Mouse (Mus musculus) liver, adult 2 months (tissue): ENCODE measurements at regions not wholly inside any gene's neighbourhood (a gene's known extent, or its start where the extent isn't known, plus 50 kb on each side); places are given as distances from the start of the nearest gene placed in this dataset.

Experiments used
- DNase-seq: peaks from one replicate; pipeline ENCODE4 v3.0.0-alpha.2; 2011; ENCODE audit warnings: low read depth, low spot score; ENCODE audit errors: extremely low read depth
- H3K27ac ChIP-seq: fragments of 200-500 bp; replicated peaks from 2 replicates; pipeline ENCODE4 v1.5.1; 2012; ENCODE audit warnings: low read depth, mild to moderate bottlenecking, control low read depth, inconsistent platforms, low read length; ENCODE audit not compliant: insufficient read depth
- H3K27me3 ChIP-seq: fragments of 200-500 bp; 2 replicates; pipeline ENCODE4 v1.6.1; 2012; ENCODE audit warnings: mild to moderate bottlenecking, moderate library complexity, low read length, inconsistent platforms; ENCODE audit not compliant: control insufficient read depth, insufficient read depth
- H3K36me3 ChIP-seq: fragments of 200-500 bp; 2 replicates; pipeline ENCODE4 v1.6.1; 2012; ENCODE audit warnings: low read length, inconsistent platforms; ENCODE audit not compliant: control insufficient read depth, insufficient read depth
- H3K4me1 ChIP-seq: fragments of 200-500 bp; 2 replicates; pipeline ENCODE4 v1.6.1; 2011; ENCODE audit warnings: low read length; ENCODE audit not compliant: control insufficient read depth, insufficient read depth
- H3K4me3 ChIP-seq: fragments of 200-500 bp; 2 replicates; pipeline ENCODE4 v1.5.1; 2011; ENCODE audit warnings: low read depth, mild to moderate bottlenecking, control low read depth, low read length, moderate library complexity; ENCODE audit not compliant: insufficient read depth
- H3K79me2 ChIP-seq: fragments of 200-500 bp; 2 replicates; pipeline ENCODE4 v1.6.1; 2012; ENCODE audit warnings: inconsistent platforms, mild to moderate bottlenecking, low read length, moderate library complexity; ENCODE audit not compliant: control insufficient read depth, insufficient read depth
- H3K9ac ChIP-seq: fragments of 200-500 bp; 2 replicates; pipeline ENCODE4 v1.6.1; 2012; ENCODE audit warnings: low read depth, mild to moderate bottlenecking, control low read depth, inconsistent platforms, low read length
- CTCF ChIP-seq: fragments of 200-500 bp; IDR thresholded peaks from 2 replicates; pipeline ENCODE4 v1.5.1; 2011; ENCODE audit warnings: low read depth, low read length, control low read depth
- POLR2A ChIP-seq: fragments of 200-500 bp; IDR thresholded peaks from 2 replicates; pipeline ENCODE4 v1.6.1; 2011; ENCODE audit warnings: low read length, control low read depth; ENCODE audit not compliant: insufficient read depth; ENCODE audit errors: extremely low read depth
- WGBS: fragments of 180-500 bp; shearing (Covaris S2); methylation state at CpG from one replicate; pipeline ENCODE4 v1.1.7; 2018; 5-methylcytosine and 5-hydroxymethylcytosine counted together

DNA sequence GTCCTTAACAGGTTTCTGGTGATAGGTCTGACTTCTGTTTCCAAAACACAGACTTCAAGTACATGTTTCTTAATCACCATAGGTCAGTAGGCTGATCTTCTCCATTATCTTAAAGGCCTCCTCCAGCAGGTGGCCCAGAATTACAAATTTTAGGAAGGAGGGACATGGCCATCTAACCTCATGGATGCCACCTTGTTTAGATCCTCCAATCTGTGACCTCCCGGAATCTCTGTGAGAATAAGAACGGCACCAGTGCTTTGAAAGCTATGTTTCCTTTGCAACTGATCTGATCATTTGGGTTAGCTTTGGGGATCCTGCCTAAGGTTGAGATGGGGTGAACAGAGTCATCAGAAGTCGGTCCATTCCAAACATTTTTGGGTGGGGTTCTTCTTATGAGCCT, 209.4 kb upstream of the Btbd3 start:
- Histone ChIP-seq H3K79me2 (no peaks in the 10 kb centered on the region), H3K36me3 (no peaks in the 10 kb centered on the region), H3K9ac (no peak overlapping the region), H3K27ac (no peak overlapping the region), H3K27me3 (no peaks in the 10 kb centered on the region), H3K4me3 (no peak overlapping the region), H3K4me1 (no peaks in the 10 kb centered on the region; the same call in 1 of the 2 replicates)
- TF ChIP-seq CTCF (no peak), POLR2A (no peak)
- no peak for DNase-seq
- 95% methylated on average over 3 of the region's 3 CpGs for WGBS

DNA sequence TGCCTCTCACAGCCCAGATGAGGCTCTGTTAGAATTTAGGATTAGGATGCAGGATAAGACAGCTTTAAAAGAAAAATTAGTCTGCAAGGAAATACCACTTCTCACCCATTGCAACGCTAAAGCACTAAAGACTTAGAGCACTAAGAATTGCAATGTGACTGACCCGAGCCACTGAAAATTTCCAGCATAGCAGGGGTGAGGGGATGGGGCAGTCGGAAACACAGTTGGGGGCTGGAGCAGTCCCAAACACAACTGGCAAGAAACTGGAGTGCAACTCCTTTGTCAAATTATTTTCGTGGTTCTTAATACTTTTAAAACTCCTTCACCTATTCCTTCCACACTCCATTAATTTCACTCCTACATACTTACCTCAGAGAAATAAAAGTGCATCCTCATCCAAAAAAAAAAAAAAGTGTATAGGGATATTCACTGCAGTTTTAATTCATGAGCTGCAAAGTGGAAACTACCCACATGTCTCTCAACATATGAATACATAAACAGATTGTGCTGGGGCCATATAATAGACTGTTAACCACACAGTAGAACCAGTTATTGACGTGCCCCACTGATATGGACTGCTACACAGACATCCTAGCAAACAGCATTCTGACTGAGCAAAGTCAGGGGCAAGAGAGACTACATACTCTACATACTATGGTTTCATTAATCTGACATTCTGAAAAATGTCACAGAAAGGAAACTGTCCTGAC, 210.3 kb upstream of the Btbd3 start:
- no peak overlapping the region for H3K4me3 ChIP-seq
- TF ChIP-seq CTCF (no peak), POLR2A (no peak)

DNA sequence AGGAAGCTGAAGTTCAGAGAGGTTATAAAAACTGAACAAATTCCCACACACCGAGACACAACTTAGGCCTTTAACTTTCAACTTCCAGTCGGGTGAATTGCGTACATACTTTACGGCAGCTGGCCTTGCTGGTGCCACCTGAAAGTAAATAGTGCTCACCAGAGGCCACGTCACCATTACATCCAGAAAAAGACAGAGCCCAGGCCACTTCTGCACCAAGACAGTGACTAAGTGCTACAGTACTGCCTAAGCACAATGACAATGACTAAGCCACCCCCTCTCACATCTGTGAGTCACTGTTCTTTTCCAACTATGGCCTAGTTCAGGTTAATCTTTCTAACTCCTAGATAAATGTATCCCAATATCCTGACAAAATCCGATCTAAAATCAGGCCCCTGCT, 215.7 kb upstream of the Btbd3 start:
- Histone ChIP-seq H3K4me1 (no peaks in the 10 kb centered on the region), H3K4me3 (no peak overlapping the region), H3K36me3 (no peaks in the 10 kb centered on the region), H3K79me2 (no peaks in the 10 kb centered on the region), H3K27ac (no peak overlapping the region), H3K9ac (no peak overlapping the region), H3K27me3 (no peaks in the 10 kb centered on the region)
- 81% methylated on average over 6 of the region's 6 CpGs for whole genome bisulfite sequencing
- no peak for DNase-seq
- TF ChIP-seq POLR2A: no peak

More for the DNA sequence above, 210.3 kb upstream of the Btbd3 start:
- WGBS: 66% methylated on average over 5 of the region's 5 CpGs
- DNase-seq: no peak
- Histone ChIP-seq H3K36me3 (no peaks in the 10 kb centered on the region), H3K27ac (no peak overlapping the region), H3K27me3 (no peaks in the 10 kb centered on the region), H3K4me1 (no peaks in the 10 kb centered on the region; the same call in 1 of the 2 replicates), H3K79me2 (no peaks in the 10 kb centered on the region), H3K9ac (no peak overlapping the region)

DNA sequence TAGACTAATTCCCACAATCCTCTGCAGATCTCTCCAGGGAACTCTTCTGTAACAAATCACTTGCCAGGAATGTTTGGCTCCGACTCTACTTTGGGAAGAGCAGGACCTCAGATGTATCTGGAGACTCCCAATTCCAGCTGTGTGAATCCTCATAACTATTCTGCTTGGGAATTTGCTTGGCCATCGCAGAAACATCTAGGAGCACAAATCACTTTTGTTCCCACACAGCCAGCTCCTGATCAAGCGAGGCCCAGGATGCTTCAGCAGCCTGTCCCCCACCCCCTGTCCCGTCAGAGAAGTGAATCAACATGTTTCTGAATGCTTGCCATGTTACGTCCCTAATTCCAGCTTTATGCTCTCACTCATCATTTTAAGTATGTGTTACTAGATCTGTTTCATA, 216.1 kb upstream of the Btbd3 start:
- 85% methylated on average over 5 of the region's 5 CpGs for WGBS
- DNase-seq: no peak
- Histone ChIP-seq H3K36me3 (no peaks in the 10 kb centered on the region), H3K27me3 (no peaks in the 10 kb centered on the region), H3K4me1 (no peaks in the 10 kb centered on the region), H3K4me3 (no peak overlapping the region), H3K79me2 (no peaks in the 10 kb centered on the region), H3K27ac (no peak overlapping the region), H3K9ac (no peak overlapping the region)
- no peak for TF ChIP-seq POLR2A
- TF ChIP-seq CTCF: no peak

DNA sequence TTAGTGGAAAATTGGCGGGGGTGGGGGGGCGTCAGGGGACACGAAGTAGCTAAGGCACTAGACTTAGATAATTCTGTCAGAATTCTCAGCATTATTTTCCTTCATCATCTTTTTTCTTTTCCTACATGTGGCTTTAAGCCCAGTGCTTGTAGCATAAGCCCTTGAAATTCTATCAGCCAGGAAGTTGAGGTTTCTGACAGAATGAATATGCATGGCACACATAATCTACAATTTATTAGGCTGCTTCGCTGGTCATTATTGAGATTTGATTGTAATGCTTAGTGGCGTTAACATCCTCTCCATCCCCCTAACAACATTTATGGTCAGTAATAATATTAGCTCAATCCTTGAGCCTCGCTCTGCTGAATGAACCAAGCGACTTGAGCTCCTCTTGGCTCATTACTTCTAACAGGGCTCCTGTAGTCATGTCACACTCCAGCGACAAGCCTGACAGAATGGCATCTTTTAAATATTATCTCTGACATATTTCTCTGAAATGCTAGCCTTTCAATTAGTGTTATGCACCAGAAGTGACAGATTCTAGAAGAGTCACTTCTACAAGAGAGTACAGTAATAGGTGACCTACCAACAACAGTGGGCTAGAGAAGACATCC, 222.1 kb upstream of the Btbd3 start:
- Histone ChIP-seq H3K9ac (no peak overlapping the region), H3K79me2 (no peaks in the 10 kb centered on the region), H3K4me1 (no peaks in the 10 kb centered on the region), H3K36me3 (no peaks in the 10 kb centered on the region), H3K4me3 (no peak overlapping the region), H3K27me3 (no peaks in the 10 kb centered on the region), H3K27ac (no peak overlapping the region)
- no peak for DNase-seq
- WGBS: 87% methylated on average over 8 of the region's 8 CpGs
- TF ChIP-seq POLR2A: no peak
- TF ChIP-seq CTCF: no peak
